Mouse (Mus musculus) small intestine, adult 2 months (tissue): ENCODE measurements around the gene Myom1.

ENCODE experiments used
- CTCF ChIP-seq: fragments of 200-500 bp; IDR thresholded peaks from 2 replicates; pipeline ENCODE4 v1.5.1; 2012; ENCODE audit warnings: low read depth, mild to moderate bottlenecking, control low read depth, inconsistent platforms, low read length, moderate library complexity, mixed read lengths; ENCODE audit not compliant: insufficient replicate concordance, insufficient read length; ENCODE audit errors: extremely low read depth
- POLR2A ChIP-seq: fragments of 200-500 bp; IDR thresholded peaks from 2 replicates; pipeline ENCODE4 v1.6.1; 2012; ENCODE audit warnings: low read depth, mild to moderate bottlenecking, control low read depth, inconsistent platforms, low read length, moderate library complexity

- TF ChIP-seq CTCF (no peak), POLR2A (no peak)
Observed at GRCm38 (mm10) chr17:71056405-71056804, 54.0 kb downstream of the Myom1 start.
